Mouse (Mus musculus) MEL (cell line): ENCODE results near the gene Prkcd. TPM values are rescaled to one million over a fixed set of nuclear protein-coding genes. Genes with fewer than 3 reads are reported as not detected.

Experiments used
- DNase-seq: peaks from one replicate; pipeline ENCODE4 v3.0.0; 2011; ENCODE audit warnings: low read depth, low spot score
- H3K27ac ChIP-seq: 2 replicates; pipeline ENCODE4 v1.5.1; 2012; ENCODE audit warnings: low read depth, mild to moderate bottlenecking, control low read depth, low read length, moderate library complexity; ENCODE audit not compliant: control insufficient read depth
- H3K27me3 ChIP-seq, 2 experiments: fragments of 150-350 bp in 1 of 2; sonication (generic) in 1 of 2; 2 replicates each; pipeline ENCODE4 v1.6.1; 2012; ENCODE audit warnings: low read length in 2 of 2, mild to moderate bottlenecking in 2 of 2, improper control_type of control experiment in 1 of 2, moderate library complexity in 1 of 2; ENCODE audit not compliant: insufficient read depth in 2 of 2, control insufficient read depth in 1 of 2
- H3K36me3 ChIP-seq, 2 experiments: 2 replicates each; pipeline ENCODE4 v1.6.1; 2012 to 2014; ENCODE audit warnings: low read length in 2 of 2, improper control_type of control experiment in 1 of 2, inconsistent platforms in 1 of 2, mild to moderate bottlenecking in 1 of 2; ENCODE audit not compliant: insufficient read depth in 2 of 2, control insufficient read depth in 1 of 2
- H3K4me1 ChIP-seq, 2 experiments: fragments of 150-350 bp in 1 of 2; sonication (generic) in 1 of 2; 2 replicates each; pipeline ENCODE4 v1.6.1; 2012; ENCODE audit warnings: low read length in 2 of 2, improper control_type of control experiment in 1 of 2, mild to moderate bottlenecking in 1 of 2; ENCODE audit not compliant: insufficient read depth in 2 of 2, control insufficient read depth in 1 of 2
- H3K4me3 ChIP-seq, 2 experiments: fragments of 150-350 bp in 1 of 2; sonication (generic) in 1 of 2; 2 replicates each; pipeline ENCODE4 v1.5.1; 2012; ENCODE audit warnings: low read depth in 2 of 2, low read length in 2 of 2, mild to moderate bottlenecking in 2 of 2, moderate library complexity in 2 of 2, control low read depth in 1 of 2, improper control_type of control experiment in 1 of 2; ENCODE audit not compliant: control insufficient read depth in 1 of 2, insufficient read depth in 1 of 2
- H3K79me2 ChIP-seq: 2 replicates; pipeline ENCODE4 v1.6.1; 2012; ENCODE audit warnings: mild to moderate bottlenecking, low read length, moderate library complexity; ENCODE audit not compliant: control insufficient read depth, poor library complexity, insufficient read depth
- H3K9ac ChIP-seq: 2 replicates; pipeline ENCODE4 v1.6.1; 2012; ENCODE audit warnings: low read depth, mild to moderate bottlenecking, control low read depth, low read length, moderate library complexity; ENCODE audit not compliant: control insufficient read depth, poor library complexity, severe bottlenecking
- H3K9me3 ChIP-seq: fragments of 150-350 bp; sonication (generic); replicated peaks from 2 replicates; pipeline ENCODE4 v1.6.1; 2012; ENCODE audit warnings: mild to moderate bottlenecking, low read length, improper control_type of control experiment, moderate library complexity; ENCODE audit not compliant: insufficient read depth
- CHD2 ChIP-seq: IDR thresholded peaks from 2 replicates; pipeline ENCODE4 v1.6.1; 2011; ENCODE audit warnings: low read length, improper control_type of control experiment
- E2F4 ChIP-seq: IDR thresholded peaks from 2 replicates; pipeline ENCODE4 v1.6.1; 2011; ENCODE audit warnings: low read depth, low read length, improper control_type of control experiment, borderline replicate concordance
- GATA1 ChIP-seq: IDR thresholded peaks from 2 replicates; pipeline ENCODE4 v1.6.1; 2011; ENCODE audit warnings: low read depth, low read length, improper control_type of control experiment
- JUND ChIP-seq: IDR thresholded peaks from 2 replicates; pipeline ENCODE4 v1.6.1; 2011; ENCODE audit warnings: low read depth, mild to moderate bottlenecking, improper control_type of control experiment, low read length
- KAT2A ChIP-seq: conservative IDR thresholded peaks from 2 replicates; pipeline ENCODE4 v1.6.1; 2012; ENCODE audit warnings: low read depth, low read length, improper control_type of control experiment, inconsistent platforms
- MAZ ChIP-seq: IDR thresholded peaks from 2 replicates; pipeline ENCODE4 v1.6.1; 2012; ENCODE audit warnings: low read depth, mild to moderate bottlenecking, inconsistent platforms, low read length, improper control_type of control experiment
- MEF2A ChIP-seq: IDR thresholded peaks from 2 replicates; pipeline ENCODE4 v1.6.1; 2014; ENCODE audit warnings: low read depth, mild to moderate bottlenecking, inconsistent platforms, low read length, improper control_type of control experiment; ENCODE audit not compliant: poor library complexity, insufficient replicate concordance, severe bottlenecking; ENCODE audit errors: extremely low read depth
- MYC ChIP-seq: IDR thresholded peaks from 2 replicates; pipeline ENCODE4 v1.6.1; 2011; ENCODE audit warnings: low read depth, mild to moderate bottlenecking, low read length, improper control_type of control experiment, moderate library complexity
- NELFE ChIP-seq: IDR thresholded peaks from 2 replicates; pipeline ENCODE4 v1.6.1; 2011; ENCODE audit warnings: low read depth, low read length, improper control_type of control experiment
- POLR2A ChIP-seq, 2 experiments: IDR thresholded peaks; 2 replicates each; pipeline ENCODE4 v1.6.1; 2011 to 2012; ENCODE audit warnings: low read length in 2 of 2, mild to moderate bottlenecking in 2 of 2, control low read depth in 1 of 2, improper control_type of control experiment in 1 of 2, low read depth in 1 of 2, moderate library complexity in 1 of 2; ENCODE audit not compliant: control insufficient read depth in 1 of 2, insufficient read depth in 1 of 2, poor library complexity in 1 of 2
- RAD21 ChIP-seq: IDR thresholded peaks from 2 replicates; pipeline ENCODE4 v1.6.1; 2011; ENCODE audit warnings: mild to moderate bottlenecking, low read depth, low read length, improper control_type of control experiment
- SMC3 ChIP-seq: IDR thresholded peaks from 2 replicates; pipeline ENCODE4 v1.6.1; 2011; ENCODE audit warnings: low read depth, low read length, improper control_type of control experiment
- UBTF ChIP-seq: IDR thresholded peaks from 2 replicates; pipeline ENCODE4 v1.6.1; 2012; ENCODE audit warnings: low read depth, mild to moderate bottlenecking, inconsistent platforms, low read length, improper control_type of control experiment, moderate library complexity, borderline replicate concordance; ENCODE audit not compliant: insufficient read depth
- USF1 ChIP-seq: IDR thresholded peaks from 2 replicates; pipeline ENCODE4 v1.6.1; 2014; ENCODE audit warnings: low read depth, mild to moderate bottlenecking, inconsistent platforms, low read length, improper control_type of control experiment, moderate library complexity
- ZC3H11A ChIP-seq: IDR thresholded peaks from 2 replicates; pipeline ENCODE4 v1.6.1; 2012; ENCODE audit warnings: low read depth, mild to moderate bottlenecking, inconsistent platforms, low read length, improper control_type of control experiment
- ZMIZ1 ChIP-seq: IDR thresholded peaks from 2 replicates; pipeline ENCODE4 v1.6.1; 2012; ENCODE audit warnings: low read depth, mild to moderate bottlenecking, inconsistent platforms, low read length, improper control_type of control experiment, moderate library complexity
- ZNF384 ChIP-seq: IDR thresholded peaks from 2 replicates; pipeline ENCODE4 v1.6.1; 2012; ENCODE audit warnings: low read depth, mild to moderate bottlenecking, inconsistent platforms, low read length, improper control_type of control experiment
- polyA plus RNA-seq, 2 experiments: library from polyadenylated mRNA; stranded (reverse) in 1 of 2; unstranded in 1 of 2; fragments of >175 nt in 1 of 2; fragments of >200 nt in 1 of 2; gene quantifications; 2 replicates each; pipeline versions ENCODE4 v1.2.1 to v1.2.4; 2012; ENCODE audit warnings: low replicate concordance in 2 of 2, low read depth in 1 of 2; ENCODE audit not compliant: insufficient read length in 2 of 2, insufficient read depth in 1 of 2, missing spikeins in 1 of 2
- total RNA-seq: library from RNA; depleted of rRNA; stranded (reverse); fragments of 300-350 nt; gene quantifications from 2 replicates; pipeline ENCODE4 v1.2.3, GENCODE M21; 2012

Gene Prkcd
- total and polyA plus RNA-seq, 3 experiments: 33.9 to 72.7 TPM; not detected in 1

DNA sequence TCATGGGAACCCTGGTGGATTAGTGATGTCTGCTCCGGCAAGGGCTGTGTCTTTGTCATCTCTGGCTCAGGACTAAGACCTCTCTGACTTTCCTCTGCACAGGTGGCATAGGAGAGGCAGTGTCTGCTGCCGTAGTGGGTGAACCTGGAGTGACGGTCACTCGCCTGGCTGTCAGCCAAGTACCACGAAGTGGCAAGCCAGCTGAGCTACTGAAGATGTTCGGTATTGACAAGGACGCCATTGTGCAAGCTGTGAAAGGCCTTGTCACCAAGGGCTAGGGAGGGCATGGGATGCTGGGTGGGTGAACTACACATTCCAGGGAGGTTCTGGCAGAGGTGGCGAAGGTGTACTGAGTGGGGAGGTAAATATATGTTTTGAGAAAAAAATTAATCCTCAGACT, 52.8 kb downstream of the Prkcd start:
- H3K79me2 ChIP-seq: no peaks in the 10 kb centered on the region; the same call in 1 of the 2 replicates
- peaks cover 22 to 26% of the 10 kb centered on the region in 2 experiments for H3K4me1 ChIP-seq
- peaks cover 25% of the 10 kb centered on the region in 2 experiments for H3K36me3 ChIP-seq
- DNase-seq: no peak
- H3K9me3 ChIP-seq: no peaks in the 10 kb centered on the region
- no peaks in the 10 kb centered on the region for H3K27me3 ChIP-seq
- TF ChIP-seq MEF2A (no peak), E2F4 (no peak)
- no peak overlapping the region for H3K9ac ChIP-seq
- no peak overlapping the region for H3K4me3 ChIP-seq
- H3K27ac ChIP-seq: no peak overlapping the region

DNA sequence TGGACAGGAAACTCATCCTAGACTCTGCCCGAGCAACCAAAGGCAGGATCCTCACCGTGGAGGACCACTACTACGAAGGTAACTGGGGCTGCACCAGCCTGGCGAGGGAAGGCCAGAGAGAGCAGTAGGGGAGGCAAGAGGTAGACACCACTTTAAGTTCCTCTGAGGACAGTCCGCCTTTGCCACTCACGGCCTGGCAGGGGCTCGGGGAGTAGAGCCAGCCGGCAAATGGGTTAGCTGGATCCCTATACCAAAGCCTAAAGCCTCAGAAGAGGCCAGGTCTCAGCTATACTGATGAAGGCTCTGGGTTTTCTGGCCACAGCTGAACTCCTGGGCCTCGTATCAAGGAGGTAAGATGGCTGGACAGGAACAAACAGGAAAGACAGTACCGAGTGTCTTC, 53.8 kb downstream of the Prkcd start:
- TF ChIP-seq MYC (no peak), CHD2 (no peak), JUND (no peak), NELFE (no peak), MAZ (no peak), UBTF (no peak)
- TF ChIP-seq, all 39 proteins: peak for 0
- no peak for DNase-seq
- peaks cover 23 to 31% of the 10 kb centered on the region in 2 experiments for H3K36me3 ChIP-seq
- no peaks in the 10 kb centered on the region; the same call in 1 of the 2 replicates for H3K79me2 ChIP-seq
- no peaks in the 10 kb centered on the region for H3K9me3 ChIP-seq
- H3K4me3 ChIP-seq: no peak overlapping the region
- no peaks in the 10 kb centered on the region for H3K27me3 ChIP-seq
- H3K4me1 ChIP-seq: peaks cover 19 to 20% of the 10 kb centered on the region in 2 experiments
- no peak overlapping the region for H3K9ac ChIP-seq
- H3K27ac ChIP-seq: no peak overlapping the region

DNA sequence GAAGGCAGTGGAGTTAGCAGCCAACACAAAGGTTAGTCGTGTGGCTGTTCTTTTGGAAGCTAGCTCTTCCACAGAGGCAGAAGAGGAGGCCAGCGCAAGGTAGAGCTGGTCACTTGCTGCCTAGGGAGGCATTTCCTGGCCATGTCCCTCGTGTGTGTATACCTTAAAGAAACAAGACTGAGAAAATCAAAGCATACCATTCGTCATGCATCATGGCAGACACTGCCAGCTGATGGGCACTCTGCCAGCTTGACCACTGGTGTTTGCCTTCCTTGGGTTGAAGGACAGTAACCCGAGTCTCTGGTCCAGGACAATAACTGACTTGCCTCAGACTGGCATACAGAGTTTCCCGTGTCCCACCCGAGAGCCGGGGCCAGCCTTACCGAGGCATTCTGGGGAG, 55.7 kb downstream of the Prkcd start:
- Histone ChIP-seq H3K27me3 (no peaks in the 10 kb centered on the region), H3K9ac (no peak overlapping the region), H3K79me2 (no peaks in the 10 kb centered on the region), H3K9me3 (no peaks in the 10 kb centered on the region), H3K4me3 (no peak overlapping the region), H3K4me1 (peaks cover 7 to 9% of the 10 kb centered on the region in 2 experiments), H3K27ac (no peak overlapping the region), H3K36me3 (peaks cover 10 to 43% of the 10 kb centered on the region in 2 experiments)
- TF ChIP-seq ZNF384: no peak
- no peak for TF ChIP-seq JUND
- TF ChIP-seq SMC3: no peak
- TF ChIP-seq USF1: no peak
- TF ChIP-seq UBTF: no peak
- TF ChIP-seq POLR2A (IDR thresholded peaks at IDR 0.05; ENCODE audit: control insufficient read depth in 1 of 2, insufficient read depth in 1 of 2, low read depth in 1 of 2, low read length in 2 of 2, poor library complexity in 1 of 2): no peak
- no peak for TF ChIP-seq RAD21
- no peak for TF ChIP-seq KAT2A
- no peak for TF ChIP-seq ZC3H11A
- no peak for TF ChIP-seq MYC
- TF ChIP-seq GATA1: no peak
- no peak for TF ChIP-seq ZMIZ1
- DNase-seq: no peak
